Mouse (Mus musculus) adrenal gland, adult 2 months (tissue): Measurements from ENCODE around the gene Cd244a. TPM values are rescaled to one million over a fixed set of nuclear protein-coding genes. Genes with fewer than 3 reads are reported as not detected.

Experiments used
- DNase-seq: peaks from one replicate; pipeline ENCODE4 v3.0.0; 2021
- long read RNA-seq: library from polyadenylated mRNA; stranded (forward); transcript quantifications from one replicate; pipeline ENCODE4 v2.0.0, GENCODE M21; 2021
- polyA plus RNA-seq: library from polyadenylated mRNA; depleted of rRNA; stranded (reverse); fragments of >200 nt; gene quantifications from 2 replicates; pipeline ENCODE4 v1.2.3, GENCODE M21; 2012; rRNA removed
- total RNA-seq, 2 experiments: library from RNA; stranded (reverse); gene quantifications; 2 replicates each; pipeline ENCODE4 v1.2.3; 2021

Gene Cd244a
- 1 to 10 TPM in 1 of 2 experiments, under 1 TPM in 1; 0.84 to 1.2 TPM for total RNA-seq
- 0.12 and 0.15 TPM in 2 replicates for polyA plus RNA-seq
- long read RNA-seq: 0 reads

- DNase-seq: no peak
Observed at GRCm38 (mm10) chr1:171558898-171559297, at the start of gene Cd244a. Gene Cd244a, plus strand, starts transcription at chr1:171559193.

GRCm38 (mm10) chr1:171513234-171513633 lies 45.8 kb upstream of the Cd244a start:
- DNase-seq: no peak

GRCm38 (mm10) chr1:171513760-171514159 lies 45.2 kb upstream of the Cd244a start:
- no peak for DNase-seq

GRCm38 (mm10) chr1:171515039-171515438 lies 44.0 kb upstream of the Cd244a start:
- DNase-seq: no peak

GRCm38 (mm10) chr1:171515557-171515956 lies 43.4 kb upstream of the Cd244a start:
- DNase-seq: no peak

GRCm38 (mm10) chr1:171531367-171531766 lies 27.6 kb upstream of the Cd244a start:
- DNase-seq: no peak

- DNase-seq: no peak
Observed at GRCm38 (mm10) chr1:171532830-171533229, 26.2 kb upstream of the Cd244a start.

GRCm38 (mm10) chr1:171534557-171534956 lies 24.4 kb upstream of the Cd244a start:
- DNase-seq: no peak

- DNase-seq: no peak
Observed at GRCm38 (mm10) chr1:171535194-171535593, 23.8 kb upstream of the Cd244a start, which contains the start of gene Itln1. Gene Itln1, minus strand, starts transcription at chr1:171535294.

GRCm38 (mm10) chr1:171540694-171541093 lies 18.3 kb upstream of the Cd244a start:
- DNase-seq: no peak

GRCm38 (mm10) chr1:171551326-171551725 lies 7.7 kb upstream of the Cd244a start:
- no peak for DNase-seq

- no peak for DNase-seq
Observed at GRCm38 (mm10) chr1:171552230-171552629, 6.8 kb upstream of the Cd244a start.

- DNase-seq: no peak
Observed at GRCm38 (mm10) chr1:171553359-171554341, 5.3 kb upstream of the Cd244a start.

GRCm38 (mm10) chr1:171556366-171556765 lies 2.6 kb upstream of the Cd244a start:
- DNase-seq: no peak

GRCm38 (mm10) chr1:171558407-171558806 lies 586 bp upstream of the Cd244a start:
- DNase-seq: no peak

- no peak for DNase-seq
Observed at GRCm38 (mm10) chr1:171560262-171560661, 1.3 kb downstream of the Cd244a start.

GRCm38 (mm10) chr1:171561200-171561599 lies 2.2 kb downstream of the Cd244a start:
- no peak for DNase-seq

GRCm38 (mm10) chr1:171561639-171562225 lies 2.7 kb downstream of the Cd244a start:
- no peak for DNase-seq

GRCm38 (mm10) chr1:171563042-171563441 lies 4.0 kb downstream of the Cd244a start:
- DNase-seq: no peak

- no peak for DNase-seq
Observed at GRCm38 (mm10) chr1:171564247-171564646, 5.3 kb downstream of the Cd244a start.

- DNase-seq: no peak
Observed at GRCm38 (mm10) chr1:171565888-171566287, 6.9 kb downstream of the Cd244a start.

GRCm38 (mm10) chr1:171566777-171567176 lies 7.8 kb downstream of the Cd244a start:
- peak; percentile 54 for DNase-seq

- no peak for DNase-seq
Observed at GRCm38 (mm10) chr1:171568436-171568835, 9.4 kb downstream of the Cd244a start.
